Mouse (Mus musculus) limb, embryonic 10.5 days (tissue): Measurements from ENCODE around the gene Zfp472. TPM values are rescaled to one million over a fixed set of nuclear protein-coding genes. Genes with fewer than 3 reads are reported as not detected.

Source experiments
- DNase-seq: peaks from one replicate; pipeline ENCODE4 v3.0.0-alpha.2; 2017; ENCODE audit warnings: low spot score
- H3K27ac ChIP-seq: fragments of 300-500 bp; sonication (generic); 2 replicates; pipeline ENCODE4 v1.5.1; 2016; ENCODE audit warnings: mild to moderate bottlenecking
- H3K27me3 ChIP-seq: fragments of 300-500 bp; sonication (generic); 2 replicates; pipeline ENCODE4 v1.6.1; 2016; ENCODE audit warnings: low read depth, mild to moderate bottlenecking; ENCODE audit not compliant: poor library complexity, severe bottlenecking
- H3K36me3 ChIP-seq: fragments of 300-500 bp; sonication (generic); 2 replicates; pipeline ENCODE4 v1.6.1; 2016; ENCODE audit warnings: mild to moderate bottlenecking, moderate library complexity
- H3K4me1 ChIP-seq: fragments of 300-500 bp; sonication (generic); 2 replicates; pipeline ENCODE4 v1.6.1; 2016
- H3K4me3 ChIP-seq: fragments of 300-500 bp; sonication (generic); 2 replicates; pipeline ENCODE4 v1.5.1; 2016; ENCODE audit warnings: mild to moderate bottlenecking, moderate library complexity
- H3K9me3 ChIP-seq: fragments of 300-500 bp; sonication (generic); replicated peaks from 2 replicates; pipeline ENCODE4 v1.6.1; 2016; ENCODE audit warnings: mild to moderate bottlenecking
- WGBS: fragments of 180-500 bp; shearing (Covaris S2); methylation state at CpG from one replicate; pipeline ENCODE4 v1.1.7; 2016; 5-methylcytosine and 5-hydroxymethylcytosine counted together
- polyA plus RNA-seq: library from polyadenylated mRNA; unstranded; fragments of >200 nt; fragmentation: Nextera tagmentation; extraction: Ambion mirVana; gene quantifications from 2 replicates; pipeline ENCODE4 v1.2.1, GENCODE M21; 2016

Gene Zfp472
- 12.2 and 13.7 TPM in 2 replicates for polyA plus RNA-seq

- peaks cover 16% of the 10 kb centered on the region for H3K4me1 ChIP-seq
- H3K27me3 ChIP-seq, result no peaks in the 10 kb centered on the region
- under 1% methylated on average over 33 of the region's 33 CpGs for WGBS
- H3K36me3 ChIP-seq, result no peaks in the 10 kb centered on the region
- peak; percentile 91 for DNase-seq
- H3K9me3 ChIP-seq, result no peaks in the 10 kb centered on the region
- peak within 1 kb of the TSS; percentile 86 for H3K27ac ChIP-seq
- peak within 1 kb of the TSS; percentile 81 for H3K4me3 ChIP-seq
Measured at GRCm38 (mm10) chr17:32965623-32966290, at the start of gene Zfp472. Zfp472 (plus strand) TSS chr17:32965814.

DNA sequence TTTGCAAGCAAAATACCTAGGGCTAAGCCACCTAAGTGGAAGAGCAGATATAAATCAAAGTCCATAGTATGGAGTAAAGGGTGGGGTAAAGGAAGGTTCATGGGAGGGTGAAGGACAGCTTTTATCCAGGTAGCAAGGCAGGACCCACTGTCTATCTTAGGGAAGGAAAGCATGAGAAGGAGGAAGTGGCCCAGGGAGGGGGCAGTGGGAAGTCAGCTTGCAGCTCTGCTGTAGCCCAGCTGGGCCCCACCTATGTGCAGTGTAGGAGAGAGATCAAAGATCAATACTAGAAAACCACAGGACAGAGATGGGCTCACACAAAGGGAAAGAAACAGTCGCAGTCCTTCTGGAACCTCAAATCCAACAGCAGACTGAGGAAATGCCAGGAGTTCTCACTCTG lies 49.5 kb upstream of the Zfp472 start:
- Histone ChIP-seq H3K36me3 (no peaks in the 10 kb centered on the region), H3K4me1 (no peaks in the 10 kb centered on the region), H3K9me3 (no peaks in the 10 kb centered on the region), H3K27me3 (no peaks in the 10 kb centered on the region), H3K27ac (no peak overlapping the region), H3K4me3 (no peak overlapping the region)
- WGBS, result 75% methylated on average over 1 of the region's 1 CpGs
- no peak for DNase-seq

DNA sequence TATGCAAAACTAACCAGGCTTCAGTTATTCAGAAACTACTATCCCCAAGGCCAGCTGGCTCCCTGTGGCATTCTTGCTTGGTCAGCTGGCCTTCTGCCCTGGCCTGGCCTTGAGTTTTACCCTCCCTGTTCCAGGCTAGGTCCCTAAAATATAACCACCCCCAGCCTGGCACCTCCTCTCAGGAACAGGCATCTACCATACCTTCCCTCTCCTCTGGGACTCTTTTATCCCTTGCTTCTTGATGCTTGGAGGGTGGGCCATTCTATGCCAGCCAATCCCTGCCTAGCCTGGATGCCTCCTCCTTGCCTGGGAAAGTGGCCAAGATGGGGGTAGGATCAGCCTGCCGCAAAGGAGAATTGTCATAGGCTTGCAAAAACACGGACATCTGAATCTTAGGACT lies 48.5 kb upstream of the Zfp472 start, which contains the start of gene Cyp4f14:
TSS of gene Cyp4f14 (minus strand) at position 212 of the 400 bp plus-strand sequence.
- Histone ChIP-seq H3K27me3 (no peaks in the 10 kb centered on the region), H3K9me3 (no peaks in the 10 kb centered on the region), H3K27ac (no peak within 1 kb of the TSS), H3K36me3 (no peaks in the 10 kb centered on the region), H3K4me1 (no peaks in the 10 kb centered on the region), H3K4me3 (no peak within 1 kb of the TSS)
- no peak for DNase-seq
- 70% methylated on average over 2 of the region's 2 CpGs for WGBS

DNA sequence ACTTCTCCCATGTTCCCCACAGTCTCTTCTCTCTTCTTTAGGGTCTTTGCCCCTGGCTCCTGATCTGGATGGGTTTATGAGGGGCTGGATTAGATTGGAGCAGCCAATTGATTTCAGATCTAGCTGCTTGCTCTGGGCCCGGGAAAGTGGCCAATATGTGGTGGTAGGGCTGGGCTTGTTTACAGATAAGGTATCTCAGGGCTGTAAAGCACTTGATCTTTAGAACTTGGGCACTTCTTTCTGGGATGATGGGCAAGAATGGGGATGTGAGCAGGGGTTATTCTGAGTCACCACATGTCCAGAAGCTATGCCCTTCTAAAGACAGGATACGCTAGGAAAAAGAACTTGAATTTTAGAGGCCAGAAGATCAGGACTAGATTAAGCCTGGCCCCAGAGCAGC lies 46.5 kb upstream of the Zfp472 start:
- Histone ChIP-seq H3K4me1 (no peaks in the 10 kb centered on the region), H3K27me3 (no peaks in the 10 kb centered on the region), H3K36me3 (no peaks in the 10 kb centered on the region), H3K9me3 (no peaks in the 10 kb centered on the region), H3K4me3 (no peak overlapping the region), H3K27ac (no peak overlapping the region)
- DNase-seq, result no peak
- 67% methylated on average over 2 of the region's 2 CpGs for WGBS

- no peak for DNase-seq
- Histone ChIP-seq H3K27me3 (no peaks in the 10 kb centered on the region), H3K36me3 (no peaks in the 10 kb centered on the region), H3K9me3 (no peaks in the 10 kb centered on the region), H3K4me1 (peaks cover 11% of the 10 kb centered on the region), H3K4me3 (no peak overlapping the region), H3K27ac (no peak overlapping the region)
- WGBS, result 88% methylated on average over 1 of the region's 1 CpGs
Measured at GRCm38 (mm10) chr17:32923681-32924080, 41.9 kb upstream of the Zfp472 start.

- peak; percentile 81 for DNase-seq
- peaks cover 11% of the 10 kb centered on the region for H3K4me1 ChIP-seq
- peak overlapping the region; percentile 89 for H3K27ac ChIP-seq
- WGBS, result 19% methylated on average over 32 of the region's 32 CpGs
- peak overlapping the region; percentile 60 for H3K4me3 ChIP-seq
- H3K27me3 ChIP-seq, result no peaks in the 10 kb centered on the region
- no peaks in the 10 kb centered on the region for H3K36me3 ChIP-seq
- H3K9me3 ChIP-seq, result no peaks in the 10 kb centered on the region
Measured at GRCm38 (mm10) chr17:32924658-32925312, 40.8 kb upstream of the Zfp472 start.

DNA sequence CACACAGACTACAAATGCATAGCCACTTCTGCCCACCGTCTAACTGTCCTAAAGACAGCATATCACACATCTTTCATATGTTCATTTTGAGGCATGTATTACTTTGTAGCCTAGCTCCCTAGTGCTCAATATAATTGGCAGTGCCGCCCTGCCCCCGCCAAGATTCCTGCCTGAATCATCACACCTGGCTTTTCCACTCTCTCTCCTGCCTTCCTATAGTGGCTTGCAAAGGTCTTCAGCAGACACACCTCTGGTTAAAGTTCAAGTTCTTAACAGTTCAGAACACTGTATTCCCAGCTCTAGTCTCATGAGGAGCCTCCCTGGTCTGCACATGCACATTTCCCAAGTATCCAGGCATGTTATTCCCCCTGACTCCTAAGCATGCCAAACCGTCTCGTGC lies 37.8 kb upstream of the Zfp472 start:
- Histone ChIP-seq H3K27ac (no peak overlapping the region), H3K27me3 (no peaks in the 10 kb centered on the region)
- WGBS, result 82% methylated on average over 5 of the region's 5 CpGs

DNA sequence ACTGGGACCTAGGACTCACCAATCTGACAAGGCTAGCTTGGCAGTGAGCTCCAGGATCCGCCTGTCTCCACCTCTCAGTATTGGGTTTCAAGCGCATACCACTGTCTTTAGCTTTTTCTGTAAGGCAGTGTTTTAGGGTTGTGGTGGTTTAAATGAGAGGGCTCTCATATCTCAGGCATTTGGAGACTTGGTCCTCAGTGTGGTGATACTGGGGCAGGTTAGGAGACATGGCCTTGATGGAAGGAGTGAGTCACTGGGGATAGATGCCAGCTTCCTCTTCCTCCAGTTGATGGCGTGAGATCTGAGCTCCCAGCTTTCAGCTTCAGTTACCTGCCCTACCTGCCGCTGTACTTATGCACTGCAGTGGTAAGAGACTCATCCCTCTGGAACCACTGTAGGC lies 25.8 kb upstream of the Zfp472 start:
- no peak for DNase-seq
- 77% methylated on average over 4 of the region's 4 CpGs for WGBS

More for the DNA sequence above, 37.8 kb upstream of the Zfp472 start:
- H3K9me3 ChIP-seq, result no peaks in the 10 kb centered on the region
- peaks cover 11% of the 10 kb centered on the region for H3K4me1 ChIP-seq
- no peak overlapping the region for H3K4me3 ChIP-seq
- H3K36me3 ChIP-seq, result no peaks in the 10 kb centered on the region
- no peak for DNase-seq

DNA sequence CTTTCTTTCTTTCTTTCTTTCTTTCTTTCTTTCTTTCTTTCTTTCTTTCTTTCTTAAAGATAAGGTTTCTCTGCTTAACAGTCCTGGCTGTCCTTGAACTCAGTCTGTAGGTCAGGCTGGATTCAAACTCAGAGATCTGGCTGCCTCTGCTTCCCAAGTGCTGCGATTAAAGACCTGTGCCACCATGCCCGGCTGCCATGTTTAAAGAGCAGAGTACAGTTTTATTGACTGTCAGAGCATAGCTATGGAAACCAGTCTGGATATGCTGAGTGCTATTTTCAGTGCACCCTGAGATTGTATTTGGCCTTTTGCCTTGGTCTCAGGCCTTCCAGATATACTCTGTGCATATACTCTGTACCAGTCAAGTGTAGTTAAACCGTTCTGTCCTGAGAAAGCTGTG lies 22.0 kb upstream of the Zfp472 start:
- Histone ChIP-seq H3K9me3 (no peaks in the 10 kb centered on the region), H3K36me3 (no peaks in the 10 kb centered on the region), H3K4me1 (peaks cover 9% of the 10 kb centered on the region), H3K27ac (no peak overlapping the region), H3K27me3 (no peaks in the 10 kb centered on the region), H3K4me3 (no peak overlapping the region)
- no peak for DNase-seq
- 93% methylated on average over 3 of the region's 3 CpGs for WGBS

More for the DNA sequence above, 25.8 kb upstream of the Zfp472 start:
- H3K4me3 ChIP-seq, result no peak overlapping the region
- no peak overlapping the region for H3K27ac ChIP-seq
- H3K9me3 ChIP-seq, result no peaks in the 10 kb centered on the region
- no peaks in the 10 kb centered on the region for H3K36me3 ChIP-seq
- H3K27me3 ChIP-seq, result no peaks in the 10 kb centered on the region
- H3K4me1 ChIP-seq, result no peaks in the 10 kb centered on the region

GRCm38 (mm10) chr17:32944402-32945035 lies 21.1 kb upstream of the Zfp472 start:
- H3K4me3 ChIP-seq, result no peak overlapping the region
- H3K27me3 ChIP-seq, result no peaks in the 10 kb centered on the region
- DNase-seq, result no peak
- peaks cover 9% of the 10 kb centered on the region for H3K4me1 ChIP-seq
- WGBS, result 74% methylated on average over 3 of the region's 3 CpGs
- H3K9me3 ChIP-seq, result no peaks in the 10 kb centered on the region
- no peaks in the 10 kb centered on the region for H3K36me3 ChIP-seq
- H3K27ac ChIP-seq, result no peak overlapping the region

DNA sequence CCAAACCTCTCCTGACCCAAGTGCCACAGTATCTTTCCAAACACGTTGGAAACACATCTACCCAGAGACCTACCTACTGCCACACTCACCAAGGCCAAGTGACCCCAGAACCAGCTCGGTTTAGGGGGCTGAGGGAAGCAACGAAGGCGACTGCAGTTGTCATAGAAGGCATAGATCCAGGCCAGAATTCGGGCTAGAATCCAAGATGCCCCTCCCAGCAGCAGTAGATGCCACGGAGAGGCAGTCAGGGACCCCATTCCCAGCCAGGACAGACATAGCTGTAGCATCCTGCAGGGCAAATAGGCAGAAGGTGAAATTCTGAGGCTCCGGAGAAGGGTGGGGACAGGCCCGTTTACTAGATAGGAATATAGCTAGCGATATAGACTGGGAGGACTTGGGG lies 18.9 kb upstream of the Zfp472 start:
- H3K27me3 ChIP-seq, result no peaks in the 10 kb centered on the region
- DNase-seq, result peak; percentile 26
- no peaks in the 10 kb centered on the region for H3K9me3 ChIP-seq
- H3K27ac ChIP-seq, result peak overlapping the region; percentile 70; the same call in 1 of the 2 replicates
- no peaks in the 10 kb centered on the region for H3K36me3 ChIP-seq
- WGBS, result 69% methylated on average over 9 of the region's 9 CpGs
- H3K4me3 ChIP-seq, result peak overlapping the region; percentile 46
- H3K4me1 ChIP-seq, result peaks cover 9% of the 10 kb centered on the region

- no peaks in the 10 kb centered on the region for H3K27me3 ChIP-seq
- peaks cover 9% of the 10 kb centered on the region for H3K4me1 ChIP-seq
- peak within 1 kb of the TSS; percentile 46 for H3K4me3 ChIP-seq
- H3K36me3 ChIP-seq, result no peaks in the 10 kb centered on the region
- H3K27ac ChIP-seq, result peak within 1 kb of the TSS; percentile 70; the same call in 1 of the 2 replicates
- H3K9me3 ChIP-seq, result no peaks in the 10 kb centered on the region
- DNase-seq, result peak; percentile 61
- 41% methylated on average over 12 of the region's 12 CpGs for WGBS
Measured at GRCm38 (mm10) chr17:32947215-32947914, 18.2 kb upstream of the Zfp472 start, which contains the start of gene Cyp4f13. Cyp4f13 (minus strand) TSS chr17:32947402.
